Mouse (Mus musculus): ENCODE measurements around the gene Olfr132. TPM values are rescaled to one million over a fixed set of nuclear protein-coding genes. Genes with fewer than 3 reads are reported as not detected.
"Not testable (repeated sequence)": the region's sequence is repeated elsewhere in the genome, so short reads cannot be mapped to it uniquely, and the experiment has no call there.

Olfr132 gene
- polyA plus RNA-seq (2015; fragmentation: Nextera tagmentation; extraction: Ambion mirVana), result not detected in 2 replicates

GRCm38 (mm10) chr17:38134426-38134825 lies at the start of gene Olfr132:
TSS of gene Olfr132 (minus strand) at chr17:38134526.
- Histone ChIP-seq H3K9ac (no peak within 1 kb of the TSS), H3K4me1 (no peaks in the 10 kb centered on the region), H3K4me2 (no peak within 1 kb of the TSS), H3K4me3 (replicated peaks) (no peak within 1 kb of the TSS), H3K27ac (no peak within 1 kb of the TSS), H3K9me3 (no peaks in the 10 kb centered on the region), H3K36me3 (no peaks in the 10 kb centered on the region), H3K27me3 (replicated peaks) (no peaks in the 10 kb centered on the region)
- WGBS, result 64% methylated on average over 1 of the region's 1 CpGs
- ATAC-seq (ENCODE audit: insufficient read depth, low FRiP score, low read depth), result no peak

- Histone ChIP-seq H3K4me3 (replicated peaks) (no peak within 1 kb of the TSS), H3K9me3 (no peaks in the 10 kb centered on the region; the same call in 1 of the 2 replicates), H3K9ac (no peak within 1 kb of the TSS), H3K27ac (no peak within 1 kb of the TSS), H3K36me3 (no peaks in the 10 kb centered on the region), H3K4me1 (no peaks in the 10 kb centered on the region), H3K4me2 (no peak within 1 kb of the TSS), H3K27me3 (replicated peaks) (no peaks in the 10 kb centered on the region)
- ATAC-seq (ENCODE audit: insufficient read depth, low FRiP score, low read depth), result no peak
- WGBS, result 74% methylated on average over 3 of the region's 3 CpGs
These were observed 36.8 kb upstream of the Olfr132 start, which contains the start of gene Olfr134 for GRCm38 (mm10) chr17:38171088-38171487. TSS of gene Olfr134 (plus strand) at chr17:38171388.

- 70% methylated on average over 2 of the region's 2 CpGs for WGBS
- Histone ChIP-seq H3K9me3 (no peaks in the 10 kb centered on the region), H3K4me2 (no peak within 1 kb of the TSS), H3K27me3 (replicated peaks) (no peaks in the 10 kb centered on the region), H3K36me3 (no peaks in the 10 kb centered on the region), H3K27ac (no peak within 1 kb of the TSS), H3K9ac (no peak within 1 kb of the TSS), H3K4me3 (replicated peaks) (no peak within 1 kb of the TSS), H3K4me1 (no peaks in the 10 kb centered on the region)
- ATAC-seq (ENCODE audit: insufficient read depth, low FRiP score, low read depth), result no peak
These were observed 10.7 kb upstream of the Olfr132 start, which contains the start of gene Olfr133 for GRCm38 (mm10) chr17:38144981-38145380. TSS of gene Olfr133 (plus strand) at chr17:38145281.

GRCm38 (mm10) chr17:38125371-38125770 lies 9.0 kb downstream of the Olfr132 start:
- not testable (repeated sequence) for H3K9ac ChIP-seq; H3K9me3 ChIP-seq; H3K4me2 ChIP-seq; ATAC-seq (ENCODE audit: insufficient read depth, low FRiP score, low read depth); H3K4me1 ChIP-seq; H3K27ac ChIP-seq; H3K27me3 ChIP-seq (replicated peaks); H3K36me3 ChIP-seq; H3K4me3 ChIP-seq (replicated peaks)
- 81% methylated on average over 3 of the region's 3 CpGs for WGBS

DNA sequence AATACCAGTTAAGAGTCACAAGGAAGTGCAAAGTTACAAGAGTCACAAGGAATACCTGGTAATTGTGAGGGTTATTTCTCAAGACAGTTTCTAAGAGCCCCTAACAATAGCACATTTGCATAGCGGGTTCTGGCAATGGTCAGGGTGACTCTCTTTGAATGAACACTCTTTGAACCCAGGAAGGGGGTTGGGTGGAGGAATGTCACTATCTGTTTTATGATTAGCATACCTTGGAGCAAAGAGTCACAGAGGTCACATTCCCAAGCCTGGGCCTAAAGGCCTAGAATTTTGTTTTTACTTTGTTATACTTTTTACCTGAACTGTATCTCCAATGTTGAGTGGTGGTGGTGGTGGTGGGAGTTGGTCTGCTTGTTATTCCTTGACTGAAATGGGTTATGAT lies 10.1 kb downstream of the Olfr132 start:
- not testable (repeated sequence) for H3K27me3 ChIP-seq (replicated peaks); H3K36me3 ChIP-seq; H3K4me3 ChIP-seq (replicated peaks); H3K27ac ChIP-seq; ATAC-seq (ENCODE audit: insufficient read depth, low FRiP score, low read depth); H3K9ac ChIP-seq; H3K4me1 ChIP-seq; H3K9me3 ChIP-seq; H3K4me2 ChIP-seq
- 74% methylated on average over 1 of the region's 1 CpGs for WGBS

- no peaks in the 10 kb centered on the region for H3K9me3 ChIP-seq
- no peak within 1 kb of the TSS for H3K4me2 ChIP-seq
- H3K36me3 ChIP-seq, result no peaks in the 10 kb centered on the region
- no peak for ATAC-seq (ENCODE audit: insufficient read depth, low FRiP score, low read depth)
- no peaks in the 10 kb centered on the region for H3K27me3 ChIP-seq (replicated peaks)
- H3K27ac ChIP-seq, result no peak within 1 kb of the TSS
- H3K4me3 ChIP-seq (replicated peaks), result no peak within 1 kb of the TSS
- H3K9ac ChIP-seq, result no peak within 1 kb of the TSS
- no peaks in the 10 kb centered on the region for H3K4me1 ChIP-seq
These were observed 45.7 kb downstream of the Olfr132 start, which contains the start of gene Olfr131 for GRCm38 (mm10) chr17:38088593-38088992. TSS of gene Olfr131 (minus strand) at chr17:38088693.

GRCm38 (mm10) chr17:38082364-38082763 lies 52.0 kb downstream of the Olfr132 start:
- Histone ChIP-seq H3K4me3 (replicated peaks) (no peak overlapping the region), H3K9ac (no peak overlapping the region), H3K36me3 (no peaks in the 10 kb centered on the region), H3K9me3 (no peaks in the 10 kb centered on the region), H3K27me3 (replicated peaks) (no peaks in the 10 kb centered on the region), H3K4me1 (no peaks in the 10 kb centered on the region), H3K27ac (no peak overlapping the region), H3K4me2 (no peak overlapping the region)
- WGBS, result 82% methylated on average over 4 of the region's 4 CpGs
- no peak for ATAC-seq (ENCODE audit: insufficient read depth, low FRiP score, low read depth)

Other genes starting within 250 kb of the Olfr132 start
- gene Olfr127, start 234.1 kb downstream of the Olfr132 start, polyA plus RNA-seq (2015; fragmentation: Nextera tagmentation; extraction: Ambion mirVana), result not detected in 2 replicates
- not detected in 2 replicates for gene Olfr128, start 214.0 kb downstream of the Olfr132 start, polyA plus RNA-seq (2015; fragmentation: Nextera tagmentation; extraction: Ambion mirVana)
- not detected in 2 replicates for gene Olfr761, start 181.4 kb downstream of the Olfr132 start, polyA plus RNA-seq (2015; fragmentation: Nextera tagmentation; extraction: Ambion mirVana)
- not detected in 2 replicates for gene Olfr129, start 74.4 kb downstream of the Olfr132 start, polyA plus RNA-seq (2015; fragmentation: Nextera tagmentation; extraction: Ambion mirVana)
- gene Olfr130, start 70.6 kb downstream of the Olfr132 start, polyA plus RNA-seq (2015; fragmentation: Nextera tagmentation; extraction: Ambion mirVana), result not detected in 2 replicates
- gene Olfr131, start 45.8 kb downstream of the Olfr132 start, polyA plus RNA-seq (2015; fragmentation: Nextera tagmentation; extraction: Ambion mirVana), result not detected in 2 replicates
- not detected in 2 replicates for gene Olfr133, start 10.8 kb upstream of the Olfr132 start, polyA plus RNA-seq (2015; fragmentation: Nextera tagmentation; extraction: Ambion mirVana)
- gene Olfr134, start 36.9 kb upstream of the Olfr132 start, polyA plus RNA-seq (2015; fragmentation: Nextera tagmentation; extraction: Ambion mirVana), result not detected in 2 replicates
- gene Olfr135, start 69.8 kb upstream of the Olfr132 start, polyA plus RNA-seq (2015; fragmentation: Nextera tagmentation; extraction: Ambion mirVana), result not detected in 2 replicates
- gene Olfr138, start 126.5 kb upstream of the Olfr132 start, polyA plus RNA-seq (2015; fragmentation: Nextera tagmentation; extraction: Ambion mirVana), result not detected in 2 replicates
- not detected in 2 replicates for gene Olfr137, start 173.0 kb upstream of the Olfr132 start, polyA plus RNA-seq (2015; fragmentation: Nextera tagmentation; extraction: Ambion mirVana)
- not detected in 2 replicates for gene Olfr136, start 195.3 kb upstream of the Olfr132 start, polyA plus RNA-seq (2015; fragmentation: Nextera tagmentation; extraction: Ambion mirVana)

Data from stomach, embryonic 15.5 days (tissue).